In the genomic region with DNA sequence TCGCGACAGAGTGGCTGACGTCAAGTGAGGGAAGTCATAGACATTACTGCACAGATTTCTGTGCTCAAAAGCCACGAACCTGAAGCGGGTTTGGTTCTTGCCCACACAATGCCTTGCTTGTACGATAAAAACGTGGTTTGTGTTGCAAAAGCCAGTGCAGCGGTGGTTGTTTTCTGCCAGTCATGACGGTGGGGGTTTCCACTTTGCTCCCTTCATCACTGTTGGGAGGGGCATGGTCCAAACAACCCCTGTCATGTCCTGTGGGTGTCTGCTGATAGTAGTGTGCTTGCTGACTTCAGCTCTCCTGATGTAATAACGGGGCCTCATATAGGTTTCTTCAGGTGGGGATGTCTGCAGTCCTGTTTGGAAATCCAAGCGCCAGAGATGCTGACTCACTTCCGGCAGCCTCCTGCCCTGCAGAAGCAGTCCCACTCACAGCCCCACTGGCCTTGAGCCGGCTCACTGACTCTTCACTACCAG, we compare ENCODE assay signal across 8 mouse cellular contexts. TPM values are rescaled to one million over a fixed set of nuclear protein-coding genes. Genes with fewer than 3 reads are reported as not detected.
DNase-seq lines count a peak whose midpoint lies in the region; ATAC-seq and TF ChIP-seq lines count a peak whose summit lies in the region.

No protein-coding gene starts in this region.

- no peaks in the 10 kb centered on the region for H3K9me3 ChIP-seq in forebrain, embryonic 13.5 days (replicated peaks)

- no peak for ATAC-seq in forebrain, embryonic 13.5 days

- H3K4me3 ChIP-seq in cerebellum, adult 2 months (replicated peaks; ENCODE audit: insufficient read depth, low read depth, low read length): no peak overlapping the region
- H3K4me3 ChIP-seq in brown adipose tissue, adult 24 weeks (ENCODE audit: insufficient read depth, low read depth, low read length): no peak overlapping the region
- peak overlapping the region; percentile 27; the same call in 1 of the 2 replicates for H3K4me3 ChIP-seq in small intestine, adult 2 months (ENCODE audit: low read depth, low read length)
- no peak overlapping the region for H3K4me3 ChIP-seq in forebrain, embryonic 13.5 days

- no peak for DNase-seq in cerebellum, adult 2 months
- DNase-seq in cerebellum, postnatal 14 days: no peak
- peak; percentile 93 for DNase-seq in induced T-regulatory cell, adult 2 months (ENCODE audit: low read depth)
- DNase-seq in left cerebral cortex, postnatal 4 days: no peak
- DNase-seq in frontal cortex, adult 2 months (ENCODE audit: extremely low spot score in 1 of 2, low spot score in 1 of 2): no peak

- H3K9ac ChIP-seq in forebrain, embryonic 13.5 days: no peak overlapping the region

- TF ChIP-seq POLR2A in cerebellum, adult 2 months (IDR thresholded peaks at IDR 0.05; ENCODE audit: borderline replicate concordance, insufficient read depth, low read length): no peak
- no peak for TF ChIP-seq POLR2A in small intestine, adult 2 months (IDR thresholded peaks at IDR 0.05; ENCODE audit: low read depth, low read length)

- H3K36me3 ChIP-seq in small intestine, adult 2 months (ENCODE audit: control insufficient read depth, insufficient read depth, low read length): no peaks in the 10 kb centered on the region
- no peaks in the 10 kb centered on the region for H3K36me3 ChIP-seq in forebrain, embryonic 13.5 days (ENCODE audit: poor library complexity, severe bottlenecking)

- intact Hi-C loops in left cerebral cortex, postnatal 4 days (cut with DNase I): no loop called here

- no peak for TF ChIP-seq CTCF in cerebellum, adult 2 months (IDR thresholded peaks at IDR 0.05; ENCODE audit: borderline replicate concordance, insufficient read depth, low read depth, low read length)
- TF ChIP-seq CTCF in small intestine, adult 2 months (IDR thresholded peaks at IDR 0.05; ENCODE audit: extremely low read depth, insufficient read length, insufficient replicate concordance, low read depth, low read length): no peak

- H3K4me1 ChIP-seq in cerebellum, adult 2 months (ENCODE audit: control insufficient read depth, insufficient read depth, low read length): no peaks in the 10 kb centered on the region
- H3K4me1 ChIP-seq in brown adipose tissue, adult 24 weeks (ENCODE audit: control insufficient read depth, insufficient read depth, insufficient read length, low read length): peaks cover 24% of the 10 kb centered on the region; the same call in 1 of the 2 replicates
- peaks cover 20% of the 10 kb centered on the region for H3K4me1 ChIP-seq in small intestine, adult 2 months (ENCODE audit: control insufficient read depth, insufficient read depth, insufficient read length, low read length)
- H3K4me1 ChIP-seq in forebrain, embryonic 13.5 days: 0 out of 2 replicates have a peak, but pooled peaks cover 4% of the 10 kb centered on the region

- no peaks in the 10 kb centered on the region for H3K27me3 ChIP-seq in cerebellum, adult 2 months (ENCODE audit: control insufficient read depth, insufficient read depth, low read length)
- H3K27me3 ChIP-seq in small intestine, adult 2 months (ENCODE audit: control insufficient read depth, insufficient read depth, low read length): no peaks in the 10 kb centered on the region
- H3K27me3 ChIP-seq in forebrain, embryonic 13.5 days: no peaks in the 10 kb centered on the region

- peak overlapping the region; percentile 43; the same call in 1 of the 2 replicates for H3K27ac ChIP-seq in cerebellum, adult 2 months (ENCODE audit: insufficient read depth, low read length)
- peak overlapping the region; percentile 65 for H3K27ac ChIP-seq in brown adipose tissue, adult 24 weeks (replicated peaks; ENCODE audit: low read depth, low read length)
- H3K27ac ChIP-seq in small intestine, adult 2 months (ENCODE audit: insufficient read depth, low read depth, low read length): peak overlapping the region; percentile 13; the same call in 1 of the 2 replicates
- no peak overlapping the region for H3K27ac ChIP-seq in forebrain, embryonic 13.5 days

- 71% methylated on average over 13 of the region's 13 CpGs for WGBS in cerebellum, adult 2 months
- WGBS in small intestine, adult 2 months: 68% methylated on average over 13 of the region's 13 CpGs
- WGBS in forebrain, embryonic 13.5 days: 76% methylated on average over 13 of the region's 13 CpGs

- no peak overlapping the region for H3K4me2 ChIP-seq in forebrain, embryonic 13.5 days

RNA-seq across cellular contexts. Expression of gene Incenp, which starts 39.5 kb away (rescaled TPM):
- polyA plus RNA-seq in cerebellum, adult 2 months (2012; rRNA removed): 16.3 and 16.7 TPM in 2 replicates
- polyA plus RNA-seq in brown adipose tissue, adult 24 weeks (2012; ENCODE audit: insufficient read depth, insufficient read length, missing spikeins): 2.5 and 7.4 TPM in 2 replicates
- polyA plus RNA-seq in small intestine, adult 2 months (2012; rRNA removed): 7.7 and 20.4 TPM in 2 replicates
- 86.6 and 105 TPM in 2 replicates for polyA plus RNA-seq in forebrain, embryonic 13.5 days (2015; fragmentation: Nextera tagmentation; extraction: Ambion mirVana)
- total RNA-seq in left cerebral cortex, postnatal 4 days (2021): 10 to 100 TPM; 27.2 to 30.8 TPM
- polyA plus RNA-seq in frontal cortex, adult 2 months (2012; rRNA removed): 23.8 and 27.2 TPM in 2 replicates

RNA-seq across cellular contexts. Expression of gene Fth1, which starts 41.5 kb away (rescaled TPM):
- 4,588 and 5,845 TPM in 2 replicates for polyA plus RNA-seq in cerebellum, adult 2 months (2012; rRNA removed)
- polyA plus RNA-seq in brown adipose tissue, adult 24 weeks (2012; ENCODE audit: insufficient read depth, insufficient read length, missing spikeins): 4,010 and 5,287 TPM in 2 replicates
- 9,432 and 18,582 TPM in 2 replicates for polyA plus RNA-seq in small intestine, adult 2 months (2012; rRNA removed)
- 1,364 and 1,444 TPM in 2 replicates for polyA plus RNA-seq in forebrain, embryonic 13.5 days (2015; fragmentation: Nextera tagmentation; extraction: Ambion mirVana)
- total RNA-seq in left cerebral cortex, postnatal 4 days (2021): 1,000 to 10,000 TPM; 1,213 to 1,248 TPM
- 3,721 and 5,002 TPM in 2 replicates for polyA plus RNA-seq in frontal cortex, adult 2 months (2012; rRNA removed)
